Mouse (Mus musculus) mouse trophoblast stem cell (cell line): ENCODE results near the gene 6430550D23Rik.
"Not testable (repeated sequence)": the region's sequence is repeated elsewhere in the genome, so short reads cannot be mapped to it uniquely, and the experiment has no call there.

Experiments used
- in situ Hi-C, 2 experiments: fragments of 300-500 bp; cut with MseI, MboI; formaldehyde crosslinking; loops; 2 replicates in 1 of 2; 3 replicates in 1 of 2; pipeline ENCODE4 v1.15.1; 2025

6430550D23Rik gene

DNA sequence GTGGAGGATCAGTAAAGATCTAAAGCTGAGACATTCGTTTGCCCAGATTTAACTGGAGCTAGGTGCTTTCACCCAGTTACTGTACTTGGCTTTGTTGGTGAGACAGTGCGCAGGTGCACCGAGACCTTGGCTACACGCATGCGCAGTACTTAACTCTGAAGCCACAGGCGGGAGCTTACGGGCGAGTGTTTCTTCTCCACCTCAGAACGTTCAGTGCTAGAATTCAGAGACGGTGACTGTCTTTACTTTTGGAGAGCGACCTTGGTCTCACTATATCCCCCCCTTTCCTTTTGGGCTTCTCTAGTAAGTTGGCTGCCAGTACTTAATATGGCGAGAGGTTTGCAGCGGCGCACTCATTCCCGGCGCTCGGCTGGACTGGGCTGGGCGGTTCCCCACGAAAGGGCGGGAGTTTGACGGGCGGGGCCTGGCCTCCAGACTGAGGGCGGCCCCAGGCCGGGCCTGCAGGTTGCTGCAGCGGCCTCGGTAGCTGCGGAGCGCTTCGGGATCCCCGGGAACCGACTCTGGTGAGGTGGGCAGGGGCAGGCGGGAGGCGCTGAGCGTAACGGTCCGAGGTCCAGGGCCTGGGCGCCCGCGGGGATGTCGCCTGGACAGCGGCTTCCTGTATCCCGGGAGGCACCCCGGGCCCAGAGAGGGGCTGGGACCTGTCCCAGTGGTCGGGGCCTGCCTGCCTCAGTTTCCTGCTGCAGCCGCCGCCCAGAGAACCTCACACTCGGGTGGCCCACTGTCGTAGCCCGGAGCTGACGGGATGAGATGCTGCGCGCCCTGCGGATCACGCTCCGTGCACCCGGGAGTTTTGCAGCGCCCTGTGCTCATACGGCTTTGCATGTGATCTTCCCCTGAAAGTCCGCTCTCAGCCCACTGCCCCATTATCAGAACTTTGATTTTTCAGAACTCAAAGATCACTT, 51.4 kb downstream of the 6430550D23Rik start, which contains the start of gene Cep250:
Cep250 (plus strand) TSS at position 325 of the 926 bp plus-strand sequence.
- in situ Hi-C loops: no loop called here

GRCm38 (mm10) chr2:155952006-155952405, 55.8 kb downstream of the 6430550D23Rik start:
- in situ Hi-C loops: no loop called here

DNA sequence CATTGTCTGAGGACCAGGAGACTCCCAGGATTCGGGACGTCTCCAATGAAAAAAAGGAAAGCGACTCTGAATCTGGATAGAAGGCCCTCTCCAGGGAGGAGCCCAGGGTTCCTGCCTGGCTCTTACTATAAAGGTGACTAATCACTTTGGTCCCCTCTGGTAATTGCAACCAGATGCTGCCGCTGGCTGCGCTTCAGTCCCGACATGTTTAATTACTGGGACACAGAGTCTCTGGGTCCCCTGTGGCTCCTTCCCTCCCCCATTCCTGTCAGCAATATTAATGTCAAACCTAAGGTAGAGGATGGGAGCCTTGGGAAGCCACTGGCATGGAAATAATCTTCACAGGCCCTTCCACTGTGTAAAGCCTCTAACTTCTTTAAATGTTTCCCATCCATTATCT, 58.4 kb downstream of the 6430550D23Rik start:
- in situ Hi-C loops: loop anchor here (5.0 kb wide), 2 partner anchors 102 to 107 kb away; no protein-coding TSS in a partner anchor

GRCm38 (mm10) chr2:155947390-155948002, 60.3 kb downstream of the 6430550D23Rik start:
- in situ Hi-C loops: loop anchor here (5.0 kb wide), 2 partner anchors 100 to 105 kb away; no protein-coding TSS in a partner anchor

DNA sequence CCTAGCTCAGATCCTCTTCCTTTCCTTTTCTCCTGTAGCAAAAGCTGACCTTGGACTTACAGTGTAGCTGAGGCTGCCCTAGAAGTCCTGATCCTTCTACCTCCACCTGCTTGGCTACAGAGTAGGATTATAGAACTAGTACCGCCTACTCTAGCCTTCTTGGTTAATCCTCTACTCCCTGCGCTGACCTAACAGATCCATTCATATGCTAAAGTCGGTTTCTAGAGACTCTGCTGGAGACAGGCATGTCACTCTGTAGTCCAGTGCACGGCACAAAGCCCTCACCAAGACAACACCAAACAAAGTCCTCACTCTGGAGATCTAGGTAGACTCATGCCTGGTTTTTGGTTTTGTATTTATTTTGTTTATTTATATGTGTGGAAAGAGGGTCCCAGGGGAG, 61.3 kb downstream of the 6430550D23Rik start:
- in situ Hi-C loops: loop anchor here (5.0 kb wide), 2 partner anchors 99 to 104 kb away; no protein-coding TSS in a partner anchor

DNA sequence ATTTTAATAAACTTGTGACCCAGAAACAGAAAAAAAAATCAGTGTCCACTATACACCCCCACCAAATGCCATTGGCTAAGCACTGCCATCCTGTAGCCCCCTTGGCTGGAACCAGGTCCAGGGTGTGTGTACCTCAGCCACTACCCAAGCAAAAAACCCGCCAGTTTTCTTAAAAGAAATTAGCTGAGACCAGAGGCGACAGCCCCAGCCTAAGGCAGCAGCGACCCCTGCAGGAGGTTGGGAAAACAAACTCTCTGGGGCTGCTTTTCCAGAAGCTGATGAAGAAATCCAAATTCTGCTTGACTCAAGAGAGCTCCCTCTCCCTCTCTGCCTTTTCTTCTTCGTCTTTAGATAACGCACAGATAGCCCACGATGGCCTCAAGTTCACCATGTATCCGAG, 61.7 kb downstream of the 6430550D23Rik start:
- in situ Hi-C loops: loop anchor here (5.0 kb wide), 2 partner anchors 99 to 104 kb away; no protein-coding TSS in a partner anchor

DNA sequence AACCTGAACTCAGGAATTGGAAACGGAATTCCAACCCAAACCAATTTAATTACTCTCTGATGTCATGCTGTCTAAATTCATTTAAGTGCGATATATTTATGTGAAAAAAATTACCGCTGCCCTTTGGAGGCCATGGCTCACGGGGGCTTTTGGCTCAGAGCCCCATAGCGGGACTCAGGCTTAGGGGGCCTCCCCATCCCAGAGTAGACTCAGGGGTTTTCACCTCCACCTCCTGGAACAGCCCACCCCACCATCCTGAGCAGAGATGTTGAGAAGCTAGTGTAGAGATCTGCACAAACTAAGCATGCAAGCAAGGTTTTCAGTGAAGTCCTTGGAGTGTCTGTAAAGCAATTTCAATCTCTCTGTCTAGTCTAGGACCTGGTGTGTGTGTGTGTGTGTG, 62.2 kb downstream of the 6430550D23Rik start:
- in situ Hi-C loops: loop anchor here (5.0 kb wide), 2 partner anchors 98 to 103 kb away; no protein-coding TSS in a partner anchor

- in situ Hi-C loops: loop anchor here (5.0 kb wide), 2 partner anchors 98 to 103 kb away; no protein-coding TSS in a partner anchor
Observed at GRCm38 (mm10) chr2:155945124-155945523, 62.7 kb downstream of the 6430550D23Rik start, which contains the start of gene Gdf5. Gene Gdf5 (minus strand): TSS chr2:155945367.

DNA sequence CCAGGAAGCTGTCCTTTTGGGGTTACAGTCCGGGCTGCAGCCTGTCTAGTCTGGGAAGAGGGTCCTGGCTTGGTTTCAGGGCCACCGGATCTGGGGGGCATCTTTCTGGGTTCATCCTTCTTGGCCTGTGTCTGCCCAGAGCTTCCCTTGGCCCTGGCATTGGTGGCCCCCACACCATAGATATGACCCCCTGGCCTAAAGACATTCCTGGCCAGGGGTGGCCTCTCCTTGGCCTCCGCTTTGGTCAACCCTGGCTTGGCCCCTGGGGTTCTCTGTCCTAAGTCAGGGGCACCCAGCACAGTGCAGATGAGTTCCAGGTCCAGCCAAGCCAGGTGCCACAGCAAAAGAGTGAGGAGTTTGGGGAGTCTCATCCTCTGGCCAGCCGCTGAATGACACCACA, 63.1 kb downstream of the 6430550D23Rik start:
- in situ Hi-C loops: loop anchor here (5.0 kb wide), 2 partner anchors 97 to 102 kb away; no protein-coding TSS in a partner anchor

DNA sequence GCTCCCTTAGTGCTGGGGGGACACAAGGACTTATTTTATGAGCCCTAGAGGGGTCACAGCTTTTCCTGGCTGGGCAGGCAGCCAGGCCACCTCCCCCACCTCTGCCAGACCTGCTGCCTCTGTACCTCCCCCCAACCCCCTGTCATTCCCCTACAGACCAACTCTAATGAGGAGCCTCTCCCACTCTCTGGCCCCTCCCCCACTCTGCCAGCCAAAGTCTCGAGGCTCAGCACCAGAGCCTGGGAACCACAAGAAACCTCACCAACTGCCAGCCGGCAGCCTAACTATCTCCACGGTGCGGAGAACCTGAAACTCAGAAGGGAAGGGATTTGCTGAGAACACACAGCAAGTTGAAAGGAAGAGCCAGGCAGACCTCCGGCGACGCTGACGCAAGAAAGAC, 64.3 kb downstream of the 6430550D23Rik start:
- in situ Hi-C loops: no loop called here

DNA sequence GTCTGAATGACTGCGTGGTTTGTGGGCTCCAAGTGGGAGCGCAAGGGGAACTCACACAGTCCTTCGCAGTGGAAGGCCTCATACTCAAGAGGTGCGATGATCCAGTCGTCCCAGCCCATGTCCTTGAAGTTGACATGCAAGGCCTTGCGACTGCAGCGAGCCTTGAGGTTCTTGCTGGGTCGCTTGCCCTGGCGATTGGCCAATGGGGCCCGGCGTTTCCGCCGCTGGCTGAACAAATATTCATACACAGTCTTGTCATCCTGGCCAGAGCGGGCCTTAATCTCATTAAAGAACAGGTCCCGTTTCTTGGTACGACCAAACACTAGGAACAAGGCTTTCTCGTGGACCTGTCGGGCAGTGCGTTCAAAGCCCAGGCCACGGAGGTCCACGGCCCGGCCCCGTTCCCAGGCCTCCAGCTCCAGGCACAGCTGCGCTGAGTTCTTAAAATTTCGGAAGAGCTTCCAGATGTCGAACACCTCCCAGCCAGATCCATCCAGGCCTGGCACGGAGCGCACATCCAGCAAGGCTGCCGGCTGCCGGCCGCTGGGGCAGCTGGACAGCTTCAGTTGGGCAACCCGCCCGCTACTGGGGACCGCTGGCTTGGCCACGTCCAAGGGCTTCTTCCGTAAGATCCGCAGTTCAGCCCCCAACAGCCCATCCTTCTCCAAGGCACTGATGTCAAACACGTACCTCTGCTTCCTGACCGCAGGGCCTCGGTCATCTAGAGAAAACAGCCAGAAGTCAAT, 65.9 kb downstream of the 6430550D23Rik start:
- in situ Hi-C loops: no loop called here

GRCm38 (mm10) chr2:155940681-155941080, 67.1 kb downstream of the 6430550D23Rik start, which contains the start of gene Gm15557:
Gene Gm15557 (plus strand): TSS chr2:155940728.
- in situ Hi-C loops: no loop called here

DNA sequence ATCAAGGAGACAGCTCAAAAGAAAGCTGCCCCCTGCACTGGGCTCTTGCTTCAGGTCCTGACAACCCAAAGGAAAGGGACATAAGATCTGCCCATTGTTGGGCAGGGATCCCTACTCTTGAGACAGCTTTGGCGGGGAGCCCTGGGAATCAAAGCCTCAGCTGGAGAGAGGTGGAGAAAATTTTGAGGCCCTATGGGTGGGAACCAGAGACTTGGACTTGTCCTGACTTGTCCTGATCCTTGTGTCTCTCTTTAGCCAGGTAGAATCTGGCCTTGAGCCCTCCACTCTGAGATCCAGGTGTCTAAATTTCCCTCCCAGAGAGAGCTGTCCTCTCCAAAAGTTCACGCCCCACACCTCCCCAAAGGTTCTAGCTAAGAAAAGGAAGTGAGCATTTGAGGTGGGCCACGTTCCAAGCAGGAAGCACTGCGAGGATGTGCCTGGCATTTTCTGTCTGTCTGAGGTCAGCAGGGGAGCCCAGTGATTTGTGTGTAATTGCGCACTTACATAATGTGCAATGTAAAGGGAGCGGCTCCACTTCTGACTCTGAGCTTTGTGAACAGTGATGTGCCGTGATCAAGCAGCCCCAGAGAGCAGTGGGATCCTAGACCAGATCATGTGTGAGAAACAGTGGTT, 67.8 kb downstream of the 6430550D23Rik start:
- in situ Hi-C loops: no loop called here

GRCm38 (mm10) chr2:155929531-155930442, 78.0 kb downstream of the 6430550D23Rik start, which contains the start of gene Uqcc1:
Gene Uqcc1 (minus strand): TSS chr2:155930310.
- in situ Hi-C loops: no loop called here

DNA sequence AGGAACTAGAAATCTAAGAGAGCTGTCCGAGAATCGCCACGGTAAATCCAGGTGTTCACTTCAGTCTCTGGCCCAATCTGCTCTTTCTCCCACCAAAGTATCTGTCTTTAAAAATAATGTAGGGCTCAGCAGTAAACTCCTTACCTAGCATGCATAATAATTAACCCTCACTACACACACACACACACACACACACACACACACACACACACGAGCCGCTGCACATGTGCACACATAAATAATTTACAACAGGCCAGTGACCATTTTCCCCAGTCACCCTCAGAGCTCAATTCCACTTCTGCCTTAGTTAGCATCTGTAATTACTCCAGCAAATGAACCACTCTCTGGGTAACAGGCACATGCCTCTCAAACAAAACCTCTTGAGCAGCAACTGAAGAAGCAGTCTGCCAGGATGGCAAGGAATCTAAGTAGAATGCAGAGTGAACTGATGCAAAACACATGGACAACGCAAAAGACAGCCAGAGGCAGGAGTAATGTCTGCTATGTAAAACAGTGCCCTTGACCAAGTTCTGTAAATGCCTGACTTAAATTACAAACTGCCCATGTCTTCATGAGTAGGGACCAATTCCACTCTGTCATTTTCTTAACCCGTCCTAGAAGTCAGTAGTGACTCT, 78.9 kb downstream of the 6430550D23Rik start:
- in situ Hi-C loops: no loop called here

GRCm38 (mm10) chr2:155925213-155925612, 82.6 kb downstream of the 6430550D23Rik start:
- in situ Hi-C loops: not testable (repeated sequence)
